Comparison of ENCODE assay signal across 13 mouse cellular contexts in the genomic region with DNA sequence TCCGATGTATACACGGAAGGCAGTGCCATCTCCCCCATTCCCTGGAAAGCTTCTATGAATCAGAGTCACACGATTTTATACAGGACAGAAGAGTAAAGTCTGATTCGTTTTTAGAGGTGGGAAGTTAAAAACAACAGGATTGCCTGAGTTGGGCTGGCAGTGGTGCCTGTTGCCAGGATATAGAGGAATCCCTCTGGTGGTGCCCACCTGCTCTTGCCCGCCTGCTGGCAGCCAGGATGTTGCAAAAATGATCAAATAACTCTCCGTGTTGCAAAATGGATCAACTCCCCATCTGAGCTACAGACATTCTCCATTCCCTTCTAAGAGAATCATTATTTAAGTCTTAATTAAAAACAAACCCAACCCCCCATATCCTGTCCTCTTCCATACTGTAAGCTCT.
DNase-seq lines count a peak whose midpoint lies in the region; TF ChIP-seq lines count a peak whose summit lies in the region.
"Had no signal": no experiment of that assay in that cellular context is flagged by ENCODE, and none has a peak within 500 bp of the region (broad histone marks: within the 10 kb centered on the region; RNA-seq: fewer than 3 reads in every experiment).

No protein-coding gene starts in this region.

- H3K4me3 ChIP-seq in layer of hippocampus, adult 2 months, result no peak overlapping the region
- H3K4me3 ChIP-seq: heart, embryonic 15.5 days; intestine, embryonic 15.5 days; megakaryocyte, embryonic 14.5 days had no signal

- DNase-seq in cerebellum, adult 9-11 months, result peak; percentile 33
- DNase-seq in cerebellum, adult 11 months, result no peak
- DNase-seq in layer of hippocampus, adult 11-12 months (ENCODE audit: low spot score), result peak; percentile 7
- no peak for DNase-seq in layer of hippocampus, adult 9-11 months
- peak; percentile 59 for DNase-seq in brain, adult 2 months (ENCODE audit: low read depth, low spot score)
- DNase-seq in layer of hippocampus, adult 2 months (ENCODE audit: low spot score in 2 of 2), result peak; percentile 8 to 21
- no peak for DNase-seq in ovary, postnatal 10 days (ENCODE audit: low spot score)
- no peak for DNase-seq in heart, postnatal 4 days
- DNase-seq: thymus, postnatal 4 days had no signal

- TF ChIP-seq CTCF in layer of hippocampus, adult 2 months (conservative IDR thresholded peaks at IDR 0.05), result peak; percentile 43

- H3K27ac ChIP-seq in layer of hippocampus, adult 2 months, result no peak overlapping the region
- H3K27ac ChIP-seq: heart, embryonic 15.5 days; intestine, embryonic 15.5 days; kidney, postnatal 0 days had no signal

Comparison
In these comparisons a context has a peak if more than half of its experiments do, and no peak if none do; other contexts are left out.
1. DNase-seq: peak in cerebellum, adult 9-11 months (single experiment), layer of hippocampus, adult 11-12 months (single experiment), brain, adult 2 months (single experiment) and layer of hippocampus, adult 2 months (2 of 2); none in cerebellum, adult 11 months (single experiment), layer of hippocampus, adult 9-11 months (single experiment), ovary, postnatal 10 days (single experiment) and heart, postnatal 4 days (single experiment).